Mouse (Mus musculus): Measurements from ENCODE around the gene Map2k5. TPM values are rescaled to one million over a fixed set of nuclear protein-coding genes. Genes with fewer than 3 reads are reported as not detected.

The Map2k5 gene
- polyA plus RNA-seq, 1 experiment, result not detected

DNA sequence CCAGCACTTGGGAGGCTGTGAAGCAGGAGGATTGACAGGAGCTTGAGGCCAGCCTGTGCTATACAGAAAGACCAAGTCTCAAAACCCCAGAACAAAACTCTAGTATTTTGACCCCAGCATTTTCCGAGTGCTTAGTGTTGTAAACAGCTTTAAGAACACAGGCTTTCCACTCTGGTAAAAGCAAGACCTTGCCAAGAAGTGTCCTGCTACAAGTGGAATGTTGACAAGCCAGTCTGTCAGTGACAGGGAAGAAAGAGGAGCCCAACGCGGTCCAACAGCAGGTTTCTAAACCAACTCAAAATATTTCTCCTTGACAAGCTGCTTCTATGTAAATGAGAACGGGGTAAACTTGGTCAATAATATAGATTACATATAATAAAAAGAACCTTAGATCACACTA is 148.6 kb downstream of the Map2k5 start:
- TF ChIP-seq POLR2A (IDR thresholded peaks at IDR 0.05; ENCODE audit: insufficient read depth, low read depth, low read length) (no peak), CTCF (IDR thresholded peaks at IDR 0.05; ENCODE audit: insufficient read depth, low read depth, low read length) (no peak)
- peaks cover 3% of the 10 kb centered on the region; the same call in 1 of the 2 replicates for H3K4me1 ChIP-seq (ENCODE audit: control insufficient read depth, insufficient read depth, low read length)
- H3K27ac ChIP-seq (ENCODE audit: insufficient read depth, low read depth, low read length), result no peak overlapping the region
- no peak overlapping the region for H3K4me3 ChIP-seq (ENCODE audit: insufficient read depth, low read depth, low read length)
- WGBS, result 78% methylated on average over 4 of the region's 4 CpGs

DNA sequence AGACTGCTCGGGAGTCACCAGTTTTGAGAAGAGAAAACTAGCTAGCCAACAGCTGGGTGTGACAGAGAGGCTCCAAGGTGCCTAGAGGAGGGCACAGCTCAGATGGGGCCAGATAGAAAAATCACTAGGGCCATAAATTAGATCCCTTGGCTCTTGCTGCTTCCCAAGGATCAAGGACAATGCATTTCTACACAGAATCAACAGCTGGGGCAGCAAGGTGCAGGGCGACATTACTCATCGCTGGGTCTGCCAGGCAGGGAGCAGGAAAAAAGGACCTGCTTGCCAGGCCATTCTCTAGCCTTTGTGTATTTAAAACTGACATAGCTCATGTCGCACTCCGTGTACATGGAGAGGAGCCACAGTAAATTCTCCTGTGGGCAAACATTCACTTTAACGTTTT is 155.5 kb downstream of the Map2k5 start:
- TF ChIP-seq CTCF (IDR thresholded peaks at IDR 0.05; ENCODE audit: insufficient read depth, low read depth, low read length), result no peak
- no peak for TF ChIP-seq POLR2A (IDR thresholded peaks at IDR 0.05; ENCODE audit: insufficient read depth, low read depth, low read length)
- Histone ChIP-seq H3K27ac (ENCODE audit: insufficient read depth, low read depth, low read length) (no peak overlapping the region), H3K4me3 (ENCODE audit: insufficient read depth, low read depth, low read length) (no peak overlapping the region), H3K4me1 (ENCODE audit: control insufficient read depth, insufficient read depth, low read length) (no peaks in the 10 kb centered on the region)
- 88% methylated on average over 6 of the region's 6 CpGs for WGBS

DNA sequence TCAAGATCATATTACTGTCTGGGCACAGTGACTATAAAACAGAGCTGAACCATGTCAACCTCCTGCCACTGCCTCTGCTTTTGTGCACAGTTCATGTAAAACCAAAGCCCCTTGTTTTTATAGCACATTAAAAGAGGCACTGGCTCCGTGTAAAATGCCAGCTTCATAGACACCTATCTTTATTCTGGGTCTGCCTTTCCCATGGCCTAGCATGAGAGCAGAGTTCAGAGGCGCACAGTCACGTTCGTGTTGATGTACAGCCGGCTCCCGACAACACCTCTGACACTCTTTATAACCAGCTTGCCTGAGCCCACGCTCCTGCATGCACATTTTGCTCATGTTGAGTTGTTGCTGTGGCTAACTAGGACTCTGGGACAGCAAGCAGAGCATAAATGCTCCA is 157.9 kb downstream of the Map2k5 start:
- Histone ChIP-seq H3K27ac (ENCODE audit: insufficient read depth, low read depth, low read length) (no peak overlapping the region), H3K4me3 (ENCODE audit: insufficient read depth, low read depth, low read length) (no peak overlapping the region), H3K4me1 (ENCODE audit: control insufficient read depth, insufficient read depth, low read length) (no peaks in the 10 kb centered on the region)
- WGBS, result 91% methylated on average over 7 of the region's 7 CpGs
- TF ChIP-seq POLR2A (IDR thresholded peaks at IDR 0.05; ENCODE audit: insufficient read depth, low read depth, low read length), result no peak
- TF ChIP-seq CTCF (IDR thresholded peaks at IDR 0.05; ENCODE audit: insufficient read depth, low read depth, low read length), result no peak

DNA sequence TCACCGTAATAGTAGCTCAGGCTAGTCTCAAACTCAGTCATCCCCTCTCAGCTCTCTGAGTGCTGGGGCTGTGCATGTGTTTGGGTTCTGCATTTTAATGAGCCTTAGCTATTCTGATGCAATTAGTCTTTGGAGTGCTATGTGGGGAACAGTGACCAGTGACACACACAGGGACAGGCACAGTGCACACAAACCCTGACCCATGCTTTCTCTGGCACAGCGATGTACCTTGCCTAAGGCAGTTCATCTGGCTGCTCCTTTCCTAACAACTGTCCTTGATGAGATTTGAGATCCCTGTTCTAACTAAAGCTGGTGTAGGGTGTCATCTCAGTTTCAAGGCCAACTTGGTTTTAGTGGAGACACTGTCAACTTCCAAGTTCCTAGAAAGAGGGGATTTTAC is 162.7 kb downstream of the Map2k5 start:
- H3K4me1 ChIP-seq (ENCODE audit: control insufficient read depth, insufficient read depth, low read length), result no peaks in the 10 kb centered on the region
- WGBS, result 90% methylated on average over 2 of the region's 2 CpGs
- H3K4me3 ChIP-seq (ENCODE audit: insufficient read depth, low read depth, low read length), result no peak overlapping the region
- TF ChIP-seq CTCF (IDR thresholded peaks at IDR 0.05; ENCODE audit: insufficient read depth, low read depth, low read length) (no peak), POLR2A (IDR thresholded peaks at IDR 0.05; ENCODE audit: insufficient read depth, low read depth, low read length) (no peak)
- H3K27ac ChIP-seq (ENCODE audit: insufficient read depth, low read depth, low read length), result no peak overlapping the region

DNA sequence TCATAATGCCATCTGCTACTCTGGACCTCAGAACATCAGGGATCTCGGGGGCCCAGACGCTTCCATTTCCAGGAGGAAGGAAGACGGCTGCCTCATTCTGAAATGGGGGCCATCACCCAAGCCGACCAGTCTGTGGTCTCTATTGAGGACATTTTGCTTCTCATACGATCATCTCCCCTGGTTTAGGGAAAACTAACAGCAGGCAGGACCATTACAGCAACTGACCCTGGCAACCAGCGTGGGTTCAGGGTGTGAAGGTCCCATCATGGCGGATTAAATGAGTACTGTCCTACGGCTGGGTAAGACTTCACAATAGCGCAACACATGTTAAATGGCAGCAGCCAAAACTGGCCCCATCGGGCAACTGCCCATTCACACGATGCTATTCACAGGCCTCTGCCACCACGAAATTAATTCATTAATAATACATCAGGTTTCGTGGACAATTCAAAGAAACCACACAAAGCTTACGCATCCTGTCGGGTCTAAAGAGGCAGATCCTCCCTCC is 170.9 kb downstream of the Map2k5 start:
- no peak for TF ChIP-seq CTCF (IDR thresholded peaks at IDR 0.05; ENCODE audit: insufficient read depth, low read depth, low read length)
- no peak for TF ChIP-seq POLR2A (IDR thresholded peaks at IDR 0.05; ENCODE audit: insufficient read depth, low read depth, low read length)
- no peaks in the 10 kb centered on the region for H3K4me1 ChIP-seq (ENCODE audit: control insufficient read depth, insufficient read depth, low read length)
- 81% methylated on average over 15 of the region's 15 CpGs for WGBS
- no peak overlapping the region for H3K27ac ChIP-seq (ENCODE audit: insufficient read depth, low read depth, low read length)
- no peak overlapping the region for H3K4me3 ChIP-seq (ENCODE audit: insufficient read depth, low read depth, low read length)

DNA sequence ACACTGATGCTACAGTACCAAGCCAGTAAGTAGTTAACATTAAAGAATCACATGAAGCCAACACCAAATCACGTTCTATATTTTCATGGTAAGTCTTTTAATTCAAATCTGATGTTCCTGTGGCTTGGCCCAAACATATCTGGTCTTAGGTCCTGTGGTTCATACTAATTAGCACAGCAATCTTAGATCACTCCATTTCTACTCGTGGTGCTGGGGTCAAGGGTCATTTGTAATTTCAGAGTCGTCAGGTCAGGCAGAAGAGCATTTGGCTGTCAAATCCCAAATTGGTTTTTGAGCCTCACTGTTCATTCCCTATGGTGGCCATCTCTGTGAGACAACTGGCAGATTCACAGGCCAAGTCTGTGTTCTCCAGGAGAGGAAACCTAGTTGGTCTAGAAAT is 174.2 kb downstream of the Map2k5 start:
- 94% methylated on average over 3 of the region's 3 CpGs for WGBS
- Histone ChIP-seq H3K4me1 (ENCODE audit: control insufficient read depth, insufficient read depth, low read length) (no peaks in the 10 kb centered on the region), H3K27ac (ENCODE audit: insufficient read depth, low read depth, low read length) (no peak overlapping the region), H3K4me3 (ENCODE audit: insufficient read depth, low read depth, low read length) (no peak overlapping the region)
- TF ChIP-seq CTCF (IDR thresholded peaks at IDR 0.05; ENCODE audit: insufficient read depth, low read depth, low read length) (no peak), POLR2A (IDR thresholded peaks at IDR 0.05; ENCODE audit: insufficient read depth, low read depth, low read length) (no peak)

DNA sequence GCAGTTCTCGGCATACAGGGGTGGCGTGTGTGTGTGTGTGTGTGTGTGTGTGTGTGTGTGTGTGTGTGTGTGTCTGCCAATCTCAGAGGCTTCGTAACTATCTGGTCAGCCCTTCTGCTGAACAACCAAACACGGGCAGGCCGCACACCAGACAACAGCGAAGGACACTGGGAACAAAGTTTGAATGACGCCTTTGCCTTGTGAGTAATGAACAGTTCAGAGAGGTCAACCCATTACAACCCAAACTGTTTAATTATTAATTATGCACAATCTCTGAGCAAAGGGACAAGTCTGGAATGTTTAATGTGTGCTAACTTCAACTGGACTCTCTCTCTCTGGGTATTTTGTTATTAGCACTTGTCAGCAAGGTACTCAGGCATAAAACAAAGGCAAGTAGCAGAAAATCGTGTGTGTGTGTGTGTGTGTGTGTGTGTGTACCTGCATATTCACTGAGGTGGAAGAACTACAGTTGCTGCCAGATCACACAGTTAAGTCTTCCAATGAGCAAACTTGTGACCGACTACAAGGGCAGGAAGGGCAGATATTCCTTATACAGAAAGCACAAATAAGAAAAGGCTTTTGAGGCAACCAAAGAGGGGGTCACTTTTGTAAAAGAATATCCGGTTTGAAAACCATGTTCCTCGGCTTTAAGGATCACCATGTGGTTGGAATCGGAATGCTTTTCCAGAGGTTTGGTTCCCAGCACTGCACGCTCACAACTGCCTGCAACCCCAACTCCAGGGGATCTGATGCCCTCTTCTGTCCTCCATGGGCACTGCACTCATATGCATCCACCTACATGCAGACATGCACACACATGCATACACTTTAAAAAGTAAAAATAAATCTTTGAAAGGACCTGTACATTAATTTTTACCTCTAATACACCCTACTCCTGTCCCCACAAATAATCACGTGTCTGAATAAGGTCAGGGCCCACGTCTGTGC is 176.1 kb downstream of the Map2k5 start:
- H3K4me3 ChIP-seq (ENCODE audit: insufficient read depth, low read depth, low read length), result no peak overlapping the region
- H3K4me1 ChIP-seq (ENCODE audit: control insufficient read depth, insufficient read depth, low read length), result peaks cover 6% of the 10 kb centered on the region; the same call in 1 of the 2 replicates
- 95% methylated on average over 15 of the region's 15 CpGs for WGBS
- H3K27ac ChIP-seq (ENCODE audit: insufficient read depth, low read depth, low read length), result no peak overlapping the region
- TF ChIP-seq CTCF (IDR thresholded peaks at IDR 0.05; ENCODE audit: insufficient read depth, low read depth, low read length) (no peak), POLR2A (IDR thresholded peaks at IDR 0.05; ENCODE audit: insufficient read depth, low read depth, low read length) (no peak)

DNA sequence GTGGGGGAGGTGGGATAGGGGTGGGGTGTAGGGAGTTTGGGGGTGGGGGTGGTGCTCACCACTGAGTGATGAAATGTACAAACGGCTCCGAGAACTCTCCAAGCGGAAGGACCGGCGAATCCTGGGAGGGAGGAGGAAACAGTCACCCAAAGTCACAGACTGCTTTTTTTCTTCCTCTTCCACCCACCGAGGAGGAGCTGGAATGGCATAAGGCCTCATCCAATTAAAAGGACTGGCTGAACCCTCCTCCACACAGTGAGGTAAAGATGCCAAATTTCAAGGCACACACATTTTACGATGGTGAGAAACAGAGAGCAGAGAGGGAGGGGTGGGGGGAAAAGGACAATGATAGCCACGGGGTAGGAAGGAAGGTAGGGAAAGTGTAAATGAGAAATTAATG is 180.4 kb downstream of the Map2k5 start:
- peaks cover 8% of the 10 kb centered on the region; the same call in 1 of the 2 replicates for H3K4me1 ChIP-seq (ENCODE audit: control insufficient read depth, insufficient read depth, low read length)
- TF ChIP-seq POLR2A (IDR thresholded peaks at IDR 0.05; ENCODE audit: insufficient read depth, low read depth, low read length), result no peak
- TF ChIP-seq CTCF (IDR thresholded peaks at IDR 0.05; ENCODE audit: insufficient read depth, low read depth, low read length), result no peak
- WGBS, result 34% methylated on average over 8 of the region's 8 CpGs
- H3K4me3 ChIP-seq (ENCODE audit: insufficient read depth, low read depth, low read length), result no peak overlapping the region
- no peak overlapping the region for H3K27ac ChIP-seq (ENCODE audit: insufficient read depth, low read depth, low read length)

DNA sequence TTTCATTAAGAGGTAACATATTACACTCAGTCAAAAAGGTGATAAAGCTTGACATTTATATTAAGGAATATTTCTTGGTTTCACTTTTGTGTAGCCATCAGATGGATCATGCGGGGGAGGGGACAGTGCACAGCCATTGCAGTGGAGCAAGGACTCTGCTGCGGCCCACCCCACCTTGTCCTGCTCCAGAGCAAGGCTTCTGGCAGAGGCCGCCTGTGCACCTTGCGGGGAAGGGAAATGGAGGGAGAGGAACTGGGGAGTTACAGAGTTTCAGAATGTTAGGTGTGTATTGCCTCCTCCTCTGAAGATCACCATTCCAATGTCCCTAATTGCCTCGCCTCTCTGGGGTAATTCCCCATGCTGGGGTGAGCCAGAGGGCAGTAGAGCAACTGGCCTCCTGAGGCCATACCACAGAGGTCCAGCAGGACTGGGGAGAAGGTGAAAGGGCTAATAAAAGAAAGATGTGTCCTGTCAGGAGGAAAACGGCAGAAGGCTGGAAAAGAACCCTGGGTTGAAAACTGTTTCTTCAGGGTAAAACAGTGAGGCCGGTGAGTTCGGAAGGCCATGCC is 181.5 kb downstream of the Map2k5 start:
- 90% methylated on average over 8 of the region's 8 CpGs for WGBS
- TF ChIP-seq CTCF (IDR thresholded peaks at IDR 0.05; ENCODE audit: insufficient read depth, low read depth, low read length) (no peak), POLR2A (IDR thresholded peaks at IDR 0.05; ENCODE audit: insufficient read depth, low read depth, low read length) (no peak)
- H3K27ac ChIP-seq (ENCODE audit: insufficient read depth, low read depth, low read length), result no peak overlapping the region
- no peak overlapping the region for H3K4me3 ChIP-seq (ENCODE audit: insufficient read depth, low read depth, low read length)
- H3K4me1 ChIP-seq (ENCODE audit: control insufficient read depth, insufficient read depth, low read length), result peaks cover 8% of the 10 kb centered on the region; the same call in 1 of the 2 replicates

All from olfactory bulb, adult 2 months (tissue).